Mouse (Mus musculus) adrenal gland (tissue): ENCODE results near the gene Lingo3.

Source experiments
- intact Hi-C: fragments of 180-260 bp; cut with DNase I; formaldehyde crosslinking; loops from one replicate; pipeline ENCODE4 v1.15.1; 2025
- long read RNA-seq, 2 experiments: library from polyadenylated mRNA; unstranded; transcript quantifications; one replicate each; pipeline ENCODE4 v2.0.0; 2020; ENCODE audit warnings: borderline replicate concordance in 1 of 2; ENCODE audit not compliant: insufficient replicate concordance in 1 of 2

Lingo3 gene
- long read RNA-seq, experiment 1, partial matches to known transcripts = 0 of 4 reads
- long read RNA-seq, experiment 1, other reads (novel, unspliced or antisense) = 0 of 4 reads
- long read RNA-seq, experiment 2, transcript Lingo3-201 (2 exons, 3,439 nt) = major isoform, 5 of 7 reads
- long read RNA-seq, experiment 2, partial matches to known transcripts = 0 of 7 reads
- long read RNA-seq, experiment 2, other reads (novel, unspliced or antisense) = 2 of 7 reads

DNA sequence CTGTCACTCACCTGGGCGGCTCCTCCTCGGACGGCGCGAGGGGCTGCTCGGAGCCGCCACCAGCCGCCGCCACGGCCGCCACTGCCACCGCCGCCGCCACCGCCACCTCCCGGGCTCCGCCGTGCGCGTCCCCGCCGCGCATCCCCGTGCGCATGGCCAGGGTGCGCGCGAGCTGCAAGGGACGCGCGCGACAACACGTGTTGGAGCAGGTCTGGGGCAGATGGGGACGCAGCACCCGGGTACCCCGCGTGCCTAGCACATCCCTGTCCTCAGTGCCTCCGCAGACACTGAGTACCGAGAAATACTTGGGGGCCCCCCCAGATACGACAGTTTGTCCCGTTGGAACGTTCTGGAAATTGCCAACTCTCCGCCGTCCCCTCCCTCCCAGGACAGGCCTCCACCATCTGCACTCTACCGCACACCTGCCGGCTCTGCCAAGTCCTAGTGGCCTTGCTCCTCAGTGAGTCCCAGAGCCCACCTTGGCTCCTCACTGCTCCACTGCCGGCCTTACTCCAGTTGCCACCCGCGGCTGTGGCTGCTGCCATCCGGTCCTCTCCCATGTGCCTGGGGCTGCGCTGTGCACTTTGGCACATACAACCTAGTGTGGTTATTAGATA, at the start of gene Lingo3:
Gene Lingo3 (minus strand): TSS at position 109 of the 617 bp plus-strand sequence.
- intact Hi-C loops = no loop called here

GRCm38 (mm10) chr10:80887181-80887580, 43.3 kb upstream of the Lingo3 start:
- intact Hi-C loops = no loop called here

- intact Hi-C loops = loop anchor here (2.0 kb wide), 1 partner anchor 58 kb away; no protein-coding TSS in a partner anchor
These were observed 37.5 kb upstream of the Lingo3 start for GRCm38 (mm10) chr10:80881301-80881700.

GRCm38 (mm10) chr10:80880901-80881300, 37.1 kb upstream of the Lingo3 start:
- intact Hi-C loops = loop anchor here (2.0 kb wide), 1 partner anchor 58 kb away; no protein-coding TSS in a partner anchor

DNA sequence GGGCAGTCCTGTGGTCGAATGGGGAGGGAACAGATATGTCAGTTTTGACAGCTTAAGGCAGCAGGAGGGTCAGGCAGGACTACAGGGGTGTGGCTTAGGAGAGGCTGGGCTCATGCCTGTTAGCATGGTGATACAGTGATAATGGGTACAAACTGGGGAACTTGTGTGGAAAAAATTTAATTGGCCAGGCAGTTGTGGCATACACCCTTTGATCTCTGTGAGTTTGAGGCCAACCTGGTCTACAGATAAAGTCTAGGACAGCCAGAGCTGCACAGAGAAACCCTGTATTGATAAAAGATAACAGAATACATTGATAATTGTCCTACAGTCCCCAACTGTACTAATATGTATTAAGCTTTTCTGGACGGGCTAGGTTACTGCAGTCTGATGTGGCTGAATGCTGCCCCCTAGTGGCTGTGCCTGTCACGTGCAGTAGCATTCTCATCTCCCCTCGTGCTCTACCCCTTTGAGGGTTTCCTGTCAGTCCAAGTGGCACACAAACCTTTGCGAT, 36.3 kb upstream of the Lingo3 start:
- intact Hi-C loops = loop anchor here (2.0 kb wide), 1 partner anchor 57 kb away; no protein-coding TSS in a partner anchor

- intact Hi-C loops = no loop called here
These were observed 32.8 kb upstream of the Lingo3 start for GRCm38 (mm10) chr10:80876594-80876993.

GRCm38 (mm10) chr10:80876028-80876427, 32.2 kb upstream of the Lingo3 start:
- intact Hi-C loops = no loop called here

GRCm38 (mm10) chr10:80874035-80874434, 30.2 kb upstream of the Lingo3 start:
- intact Hi-C loops = no loop called here

GRCm38 (mm10) chr10:80871581-80871980, 27.7 kb upstream of the Lingo3 start, which contains the start of gene Tmprss9:
Gene Tmprss9, plus strand, starts transcription at chr10:80871848.
- intact Hi-C loops = no loop called here

GRCm38 (mm10) chr10:80870993-80871392, 27.2 kb upstream of the Lingo3 start:
- intact Hi-C loops = no loop called here

- intact Hi-C loops = no loop called here
These were observed 20.6 kb upstream of the Lingo3 start for GRCm38 (mm10) chr10:80864446-80864845.

- intact Hi-C loops = no loop called here
These were observed 18.5 kb upstream of the Lingo3 start for GRCm38 (mm10) chr10:80862305-80862704.

GRCm38 (mm10) chr10:80858350-80858935, 14.6 kb upstream of the Lingo3 start:
- intact Hi-C loops = no loop called here

DNA sequence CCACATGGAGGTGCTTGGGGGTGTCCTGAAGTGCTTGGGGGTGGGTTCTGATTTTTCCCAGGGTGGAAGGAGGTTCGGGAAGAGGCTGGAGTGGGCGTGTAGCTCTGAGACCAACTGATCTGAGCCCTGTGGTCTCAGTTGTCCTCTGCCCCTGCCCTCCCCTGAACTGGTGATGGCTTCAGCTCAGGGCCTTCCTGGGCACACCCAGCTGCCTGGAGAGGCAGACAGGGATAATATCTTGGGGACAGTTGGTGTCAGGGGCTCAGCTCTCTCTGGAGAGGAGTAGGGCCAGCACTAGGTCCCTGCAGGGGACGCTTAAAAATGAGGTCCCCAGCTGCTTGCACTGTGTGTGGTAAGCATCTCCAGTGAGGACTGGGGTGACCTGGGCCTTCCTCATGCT, 14.0 kb upstream of the Lingo3 start:
- intact Hi-C loops = no loop called here

- intact Hi-C loops = no loop called here
These were observed 13.5 kb upstream of the Lingo3 start for GRCm38 (mm10) chr10:80857386-80857785.

GRCm38 (mm10) chr10:80856908-80857307, 13.1 kb upstream of the Lingo3 start:
- intact Hi-C loops = no loop called here

DNA sequence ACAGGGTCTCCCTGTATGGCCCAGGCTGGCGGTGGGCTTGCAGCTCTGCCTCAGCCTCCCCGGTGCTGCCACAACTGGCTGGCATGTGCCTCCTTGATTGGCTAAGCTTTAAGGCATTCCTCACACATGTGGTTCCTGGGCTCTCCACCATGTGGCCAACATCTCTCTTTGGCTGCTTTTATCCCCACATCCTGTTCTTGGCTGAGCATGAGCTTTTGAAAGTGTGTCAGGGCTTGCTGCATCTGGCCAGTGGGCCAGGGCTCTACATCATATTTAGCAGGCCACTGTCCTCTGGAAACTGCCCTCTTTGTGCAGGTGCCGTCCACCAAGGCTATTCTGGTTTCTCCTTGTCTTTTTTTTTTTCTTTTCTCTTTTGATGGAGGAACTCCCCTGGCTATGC, 12.4 kb upstream of the Lingo3 start:
- intact Hi-C loops = no loop called here

DNA sequence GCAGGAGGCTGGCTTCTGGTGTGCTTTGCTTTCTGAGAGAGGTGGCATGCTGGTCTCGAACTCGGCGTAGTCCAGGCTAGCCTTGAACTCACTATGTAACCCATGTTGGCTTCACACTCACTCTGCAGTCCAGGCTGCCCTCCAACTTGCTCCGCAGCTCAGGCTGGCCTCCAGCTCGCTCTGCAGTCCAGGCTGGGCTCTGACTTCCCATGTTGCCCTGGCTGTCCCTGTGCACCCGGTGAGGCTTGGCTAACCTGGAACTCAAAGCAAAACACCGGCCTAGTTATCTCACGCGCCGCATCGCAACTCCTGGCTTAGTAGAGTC, 11.9 kb upstream of the Lingo3 start:
- intact Hi-C loops = no loop called here

DNA sequence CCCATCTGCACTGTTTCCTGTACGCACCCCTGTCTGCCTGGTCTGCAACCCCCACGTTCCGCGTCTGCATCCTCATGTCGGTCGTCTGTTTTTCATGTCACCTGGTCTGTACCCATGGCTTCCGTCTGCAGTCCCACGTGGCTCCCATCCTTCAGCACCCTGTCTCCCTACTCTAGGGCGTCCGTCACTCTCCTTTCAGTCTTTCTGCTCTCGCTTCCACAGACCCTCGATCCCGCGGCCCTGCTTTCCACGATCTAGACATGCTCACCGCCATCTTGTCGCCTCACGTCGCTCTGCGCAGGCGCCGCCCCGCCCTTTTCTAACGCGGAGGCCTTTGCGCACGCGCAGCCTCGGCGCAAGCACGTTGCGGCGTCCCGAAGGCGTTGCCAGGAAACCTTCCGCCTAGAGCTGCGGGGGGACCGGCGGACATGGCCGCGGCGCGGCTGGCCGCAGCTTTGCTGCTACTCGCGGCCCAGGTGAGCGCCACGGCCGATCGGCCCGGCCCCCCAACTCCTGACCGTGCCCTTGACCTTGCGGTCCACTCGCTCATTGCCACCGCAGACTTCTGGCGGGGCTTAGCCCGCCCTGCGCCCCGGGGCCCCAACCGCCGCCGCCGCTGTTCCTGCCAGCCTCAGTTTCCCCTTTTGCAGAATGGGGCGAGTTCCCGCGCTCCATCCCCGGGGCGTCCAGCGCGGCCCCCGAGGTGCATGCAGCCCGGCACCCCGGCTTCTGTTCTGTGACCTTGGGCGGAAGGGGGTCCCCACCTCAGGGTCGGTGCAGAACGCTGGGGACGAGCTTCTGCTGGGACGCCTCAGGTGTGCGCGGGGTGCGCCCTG, 11.3 kb upstream of the Lingo3 start, which contains the start of the genes Lsm7 and Sppl2b:
Gene Lsm7 (minus strand): TSS at position 297 of the 836 bp plus-strand sequence.
Gene Sppl2b (plus strand): TSS at position 363 of the 836 bp plus-strand sequence.
- intact Hi-C loops = no loop called here

- intact Hi-C loops = no loop called here
These were observed 4.7 kb upstream of the Lingo3 start for GRCm38 (mm10) chr10:80848571-80848970.

DNA sequence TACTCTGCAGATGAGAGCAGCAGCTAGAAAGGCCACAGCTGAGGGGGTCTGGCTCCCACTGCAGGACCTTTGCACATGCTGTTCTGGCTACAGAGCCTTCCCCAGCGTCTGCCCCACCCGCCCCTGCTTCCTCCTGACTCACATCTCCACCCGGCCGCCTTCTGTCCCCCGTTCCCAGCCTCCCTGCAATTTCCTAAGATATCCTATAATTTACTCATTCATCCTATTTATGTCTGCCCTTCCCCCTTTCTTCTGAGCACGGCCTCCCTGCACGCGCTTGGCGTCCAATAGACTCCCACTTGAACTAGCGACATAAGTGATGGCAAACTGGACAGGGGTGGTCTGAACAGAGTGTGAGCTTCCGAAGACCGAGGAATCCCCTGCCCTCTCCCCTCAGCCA, 1.9 kb upstream of the Lingo3 start:
- intact Hi-C loops = no loop called here
